Mouse (Mus musculus): ENCODE results near the gene Btnl6. TPM values are rescaled to one million over a fixed set of nuclear protein-coding genes. Genes with fewer than 3 reads are reported as not detected.
"Not testable (repeated sequence)": the region's sequence is repeated elsewhere in the genome, so short reads cannot be mapped to it uniquely, and the experiment has no call there.

Gene Btnl6
- polyA plus RNA-seq, 1 experiment from 2014 or later: not detected

DNA sequence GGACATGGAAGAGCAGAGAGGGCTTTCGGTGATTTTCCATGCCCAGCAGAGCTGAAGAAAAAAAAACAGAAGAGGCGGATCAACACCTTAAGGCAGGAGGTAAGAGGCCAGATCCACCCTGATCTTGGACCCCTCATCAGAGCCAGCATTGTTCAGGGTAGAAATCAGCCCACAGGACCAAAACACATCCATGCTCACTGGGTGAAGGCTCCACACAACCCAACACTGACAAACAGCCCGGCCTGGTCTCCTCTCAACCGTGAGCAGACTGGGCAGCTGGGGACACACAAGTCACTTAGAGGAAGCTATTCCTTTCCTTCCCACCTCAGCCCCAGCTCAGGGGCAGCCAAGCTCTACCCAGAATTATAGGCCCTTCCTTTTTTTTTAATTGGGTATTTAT, 30.4 kb upstream of the Btnl6 start:
- Histone ChIP-seq H3K27ac (no peak overlapping the region), H3K4me3 (no peak overlapping the region), H3K36me3 (no peaks in the 10 kb centered on the region), H3K4me1 (no peaks in the 10 kb centered on the region), H3K27me3 (ENCODE audit: low read depth, poor library complexity, severe bottlenecking) (no peaks in the 10 kb centered on the region), H3K9me3 (replicated peaks) (no peaks in the 10 kb centered on the region)
- WGBS: 91% methylated on average over 4 of the region's 4 CpGs
- no peak for DNase-seq (ENCODE audit: low spot score)

DNA sequence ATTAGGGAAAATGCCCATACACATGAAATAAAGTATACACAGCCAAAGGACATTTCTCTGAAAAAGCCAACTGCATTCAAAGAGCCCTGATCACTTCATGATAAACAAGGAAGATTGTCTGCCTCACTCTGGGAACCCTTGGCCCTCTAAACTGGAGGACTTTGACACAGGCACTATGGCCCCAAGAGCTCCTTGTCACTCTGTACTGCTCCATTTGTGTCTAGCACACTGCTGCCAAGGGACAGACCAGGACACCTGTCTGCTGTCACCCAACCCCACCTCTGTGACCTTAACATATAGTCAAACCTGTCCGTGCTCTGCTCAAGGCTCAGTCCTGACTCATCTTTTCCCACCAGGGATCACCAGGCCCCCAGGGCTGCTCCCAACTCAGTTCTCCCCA, 29.6 kb upstream of the Btnl6 start:
- Histone ChIP-seq H3K4me1 (no peaks in the 10 kb centered on the region), H3K9me3 (replicated peaks) (no peaks in the 10 kb centered on the region), H3K27ac (no peak overlapping the region), H3K27me3 (ENCODE audit: low read depth, poor library complexity, severe bottlenecking) (no peaks in the 10 kb centered on the region), H3K36me3 (no peaks in the 10 kb centered on the region), H3K4me3 (no peak overlapping the region)
- 93% methylated on average over 1 of the region's 1 CpGs for WGBS
- DNase-seq (ENCODE audit: low spot score): no peak

DNA sequence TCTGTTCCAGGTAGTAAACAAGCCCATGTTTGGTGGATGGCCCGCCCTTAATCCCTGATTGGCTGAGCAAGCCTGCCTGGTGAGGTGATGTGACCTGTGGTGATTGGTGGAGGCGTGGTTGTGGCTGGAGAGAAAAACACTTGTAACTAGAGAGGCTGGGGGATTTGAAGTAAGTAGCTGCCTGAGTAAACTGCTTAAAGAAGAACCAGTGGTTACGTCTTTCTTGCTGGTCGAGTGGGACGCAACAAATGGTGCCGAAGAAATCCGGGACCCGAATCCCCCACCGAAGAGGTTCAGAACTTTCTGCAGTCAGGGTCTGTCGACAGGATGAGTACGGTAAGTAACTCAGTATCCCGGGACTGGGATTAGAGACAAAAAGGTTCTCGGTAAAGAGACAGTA, 26.4 kb upstream of the Btnl6 start:
- not testable (repeated sequence) for H3K27ac ChIP-seq; DNase-seq (ENCODE audit: low spot score); H3K4me1 ChIP-seq; H3K9me3 ChIP-seq (replicated peaks); H3K36me3 ChIP-seq; H3K27me3 ChIP-seq (ENCODE audit: low read depth, poor library complexity, severe bottlenecking); H3K4me3 ChIP-seq
- 95% methylated on average over 13 of the region's 13 CpGs for WGBS

DNA sequence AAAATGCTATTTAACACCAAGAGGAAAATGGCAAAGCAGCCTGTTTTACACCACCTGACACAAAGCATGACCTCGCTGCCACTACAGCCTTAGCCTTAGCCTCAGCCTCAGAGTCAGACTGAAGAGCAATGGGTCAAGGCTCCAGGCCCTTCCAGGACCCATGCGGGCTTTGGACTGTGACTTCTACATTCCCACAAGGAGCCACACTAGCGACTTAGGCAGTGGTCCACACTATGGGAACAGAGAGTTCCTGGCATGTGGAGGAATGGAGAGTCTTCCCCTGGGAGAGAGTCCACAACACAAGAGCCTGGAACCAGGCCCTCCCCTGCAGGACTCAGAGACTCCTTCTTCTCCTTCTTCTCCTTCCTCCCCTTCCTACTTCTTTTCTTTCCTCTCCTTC, 15.5 kb upstream of the Btnl6 start:
- no peak for DNase-seq (ENCODE audit: low spot score)
- WGBS: 86% methylated on average over 3 of the region's 3 CpGs
- no peaks in the 10 kb centered on the region for H3K36me3 ChIP-seq

DNA sequence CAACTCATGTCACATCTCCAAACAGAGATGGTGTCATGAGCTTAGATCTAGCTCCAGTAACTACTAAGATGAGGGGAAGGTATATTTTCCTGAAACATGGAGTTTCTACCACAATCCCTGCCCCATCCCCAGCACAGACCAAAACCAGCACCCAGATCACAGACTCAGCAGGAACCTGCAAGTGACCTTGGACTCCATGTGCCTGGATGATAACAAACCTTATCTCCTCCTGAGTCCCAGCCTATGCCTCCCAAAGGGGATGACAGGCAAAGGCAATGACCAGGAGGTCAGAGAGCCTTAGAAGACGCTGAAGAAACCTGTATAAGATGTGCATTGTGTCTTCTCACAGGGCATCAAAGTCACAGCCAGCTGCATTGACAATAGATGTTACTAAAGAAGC, 1.8 kb upstream of the Btnl6 start:
- no peaks in the 10 kb centered on the region for H3K9me3 ChIP-seq (replicated peaks)
- 62% methylated on average over 1 of the region's 1 CpGs for WGBS
- H3K27me3 ChIP-seq (ENCODE audit: low read depth, poor library complexity, severe bottlenecking): no peaks in the 10 kb centered on the region
- H3K4me1 ChIP-seq: no peaks in the 10 kb centered on the region
- H3K4me3 ChIP-seq: no peak overlapping the region
- no peak overlapping the region for H3K27ac ChIP-seq
- H3K36me3 ChIP-seq: no peaks in the 10 kb centered on the region
- DNase-seq (ENCODE audit: low spot score): no peak

More for the DNA sequence above, 15.5 kb upstream of the Btnl6 start:
- Histone ChIP-seq H3K4me3 (no peak overlapping the region), H3K27ac (no peak overlapping the region), H3K27me3 (ENCODE audit: low read depth, poor library complexity, severe bottlenecking) (no peaks in the 10 kb centered on the region), H3K9me3 (replicated peaks) (no peaks in the 10 kb centered on the region), H3K4me1 (no peaks in the 10 kb centered on the region)

DNA sequence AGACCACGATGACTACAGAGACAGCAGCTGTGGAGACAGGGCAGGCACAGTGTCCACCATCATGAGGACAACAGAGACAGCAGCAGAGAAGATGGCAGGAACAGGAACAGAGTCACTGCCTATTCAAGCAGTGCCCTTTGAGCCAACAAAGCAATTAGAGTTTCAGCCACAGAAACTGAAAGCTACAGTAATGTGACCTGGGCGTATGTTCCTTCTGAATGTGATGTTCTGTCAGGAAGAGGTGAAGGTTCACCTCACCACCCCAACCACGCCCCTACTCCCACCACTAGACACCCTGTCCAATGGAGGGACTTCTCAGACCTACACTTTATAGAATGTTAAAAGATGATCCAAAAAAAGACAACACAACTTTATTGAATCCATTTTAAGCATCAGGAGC, 1.4 kb upstream of the Btnl6 start:
- not testable (repeated sequence) for H3K36me3 ChIP-seq; H3K4me3 ChIP-seq; H3K9me3 ChIP-seq (replicated peaks); H3K27me3 ChIP-seq (ENCODE audit: low read depth, poor library complexity, severe bottlenecking); H3K27ac ChIP-seq; H3K4me1 ChIP-seq; DNase-seq (ENCODE audit: low spot score)
- 71% methylated on average over 3 of the region's 3 CpGs for WGBS

DNA sequence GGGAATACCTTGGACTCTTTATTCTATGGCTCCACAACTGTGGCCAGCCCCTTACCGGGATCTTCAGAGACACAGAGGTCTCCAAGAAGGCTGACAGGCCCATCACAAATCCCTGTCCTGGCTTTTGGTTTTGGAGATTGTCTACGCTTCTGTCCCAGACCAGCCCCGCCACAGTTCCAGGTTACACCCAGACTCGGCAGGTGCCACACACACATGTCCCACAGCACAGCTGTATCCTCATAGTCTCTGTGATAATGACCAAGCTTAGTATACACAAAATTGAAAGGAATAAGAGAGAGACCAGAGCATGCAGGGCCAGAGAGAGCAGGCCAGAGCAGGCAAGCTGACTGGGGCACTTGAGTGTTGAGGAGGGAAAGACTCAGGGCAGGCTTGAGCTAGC, 643 bp upstream of the Btnl6 start:
- H3K36me3 ChIP-seq: no peaks in the 10 kb centered on the region
- no peaks in the 10 kb centered on the region for H3K4me1 ChIP-seq
- no peaks in the 10 kb centered on the region for H3K27me3 ChIP-seq (ENCODE audit: low read depth, poor library complexity, severe bottlenecking)
- no peaks in the 10 kb centered on the region for H3K9me3 ChIP-seq (replicated peaks)
- WGBS: 89% methylated on average over 4 of the region's 4 CpGs
- DNase-seq (ENCODE audit: low spot score): no peak
- H3K27ac ChIP-seq: no peak overlapping the region
- no peak overlapping the region for H3K4me3 ChIP-seq

DNA sequence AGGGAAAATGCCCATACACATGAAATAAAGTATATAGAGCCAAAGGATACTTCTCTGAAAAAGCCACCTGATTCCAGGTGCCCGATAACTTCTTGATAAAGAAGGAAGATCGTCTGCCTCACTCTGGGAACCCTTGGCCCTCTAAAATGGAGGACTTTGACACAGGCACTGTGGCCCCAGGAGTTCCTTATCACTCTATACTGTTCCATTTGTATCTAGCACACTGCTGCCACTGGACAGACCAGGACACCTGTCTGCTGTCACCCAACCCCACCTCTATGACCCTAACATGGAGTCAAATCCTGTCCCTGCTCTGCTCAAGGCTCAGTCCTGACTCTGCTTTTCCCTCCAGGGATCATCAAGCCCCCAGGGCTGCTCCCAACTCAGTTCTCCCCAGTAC, 638 bp downstream of the Btnl6 start:
- Histone ChIP-seq H3K36me3 (no peaks in the 10 kb centered on the region), H3K4me1 (no peaks in the 10 kb centered on the region), H3K9me3 (replicated peaks) (no peaks in the 10 kb centered on the region), H3K27ac (no peak overlapping the region), H3K27me3 (ENCODE audit: low read depth, poor library complexity, severe bottlenecking) (no peaks in the 10 kb centered on the region), H3K4me3 (no peak overlapping the region)
- DNase-seq (ENCODE audit: low spot score): no peak
- 85% methylated on average over 2 of the region's 2 CpGs for WGBS

DNA sequence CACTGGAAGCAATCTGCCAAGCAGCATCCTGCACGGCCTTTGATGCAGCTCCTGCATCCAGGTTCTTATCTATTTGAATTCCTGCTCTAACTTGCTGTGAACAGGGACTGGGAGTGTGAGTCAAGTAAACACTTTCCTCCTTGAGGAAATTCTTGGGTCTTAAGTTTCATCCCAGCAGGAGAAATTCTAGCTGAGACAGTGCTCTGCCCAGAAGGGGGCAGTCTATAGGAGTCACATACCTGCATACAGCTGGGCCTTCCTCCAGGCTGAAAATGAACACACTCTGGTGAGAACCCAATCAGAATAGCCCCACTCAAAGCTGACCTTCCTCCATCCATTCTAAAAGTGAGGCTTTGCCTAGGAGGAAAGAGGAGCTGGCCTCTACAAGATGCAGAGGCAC, 5.4 kb downstream of the Btnl6 start:
- DNase-seq (ENCODE audit: low spot score): not testable (repeated sequence)

DNA sequence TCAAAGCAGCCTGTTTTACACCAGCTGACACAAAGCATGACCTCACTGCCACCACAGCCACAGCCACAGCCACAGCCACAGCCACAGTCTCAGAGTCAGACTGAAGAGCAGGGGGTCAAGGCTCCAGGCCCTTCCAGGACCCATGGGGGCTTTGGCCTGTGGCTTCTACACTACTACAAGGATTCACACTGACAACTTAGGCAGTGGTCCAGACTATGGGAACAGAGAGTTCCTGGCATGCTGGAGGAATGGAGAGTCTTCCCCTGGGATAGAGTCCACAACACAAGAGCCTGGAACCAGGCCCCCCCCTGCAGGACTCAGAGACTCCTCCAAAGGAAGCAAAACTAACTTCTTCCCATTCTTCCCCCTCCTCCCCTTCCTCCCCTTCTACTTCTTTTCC, 9.6 kb downstream of the Btnl6 start:
- no peaks in the 10 kb centered on the region for H3K36me3 ChIP-seq
- H3K27me3 ChIP-seq (ENCODE audit: low read depth, poor library complexity, severe bottlenecking): no peaks in the 10 kb centered on the region
- H3K9me3 ChIP-seq (replicated peaks): no peaks in the 10 kb centered on the region
- no peak for DNase-seq (ENCODE audit: low spot score)
- H3K4me1 ChIP-seq: no peaks in the 10 kb centered on the region
- H3K27ac ChIP-seq: no peak overlapping the region
- no peak overlapping the region for H3K4me3 ChIP-seq

More for the DNA sequence above, 5.4 kb downstream of the Btnl6 start:
- H3K9me3 ChIP-seq (replicated peaks); H3K4me3 ChIP-seq; H3K27me3 ChIP-seq (ENCODE audit: low read depth, poor library complexity, severe bottlenecking); H3K27ac ChIP-seq; H3K36me3 ChIP-seq; H3K4me1 ChIP-seq: not testable (repeated sequence)
- 69% methylated on average over 1 of the region's 1 CpGs for WGBS

DNA sequence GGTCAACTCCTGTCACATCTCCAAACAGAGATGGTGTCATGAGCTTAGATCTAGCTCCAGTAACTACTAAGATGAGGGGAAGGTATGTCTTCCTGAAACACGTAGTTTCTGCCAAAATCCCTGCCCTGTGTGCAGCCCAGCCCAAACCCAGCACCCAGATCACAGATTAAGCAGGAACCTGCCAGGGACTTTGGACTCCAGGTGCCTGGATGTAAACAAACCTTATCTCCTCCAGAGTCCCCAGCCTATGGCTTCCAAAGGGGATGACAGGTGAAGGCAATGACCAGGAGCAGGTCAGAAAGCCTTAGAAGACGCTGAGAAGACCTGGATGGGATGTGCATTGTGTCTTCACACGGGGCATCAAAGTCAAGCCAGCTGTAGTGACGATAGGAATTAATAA, 19.4 kb downstream of the Btnl6 start:
- not testable (repeated sequence) for H3K36me3 ChIP-seq; DNase-seq (ENCODE audit: low spot score); H3K4me3 ChIP-seq; H3K27me3 ChIP-seq (ENCODE audit: low read depth, poor library complexity, severe bottlenecking); H3K27ac ChIP-seq; H3K4me1 ChIP-seq; H3K9me3 ChIP-seq (replicated peaks)
- 81% methylated on average over 4 of the region's 4 CpGs for WGBS

DNA sequence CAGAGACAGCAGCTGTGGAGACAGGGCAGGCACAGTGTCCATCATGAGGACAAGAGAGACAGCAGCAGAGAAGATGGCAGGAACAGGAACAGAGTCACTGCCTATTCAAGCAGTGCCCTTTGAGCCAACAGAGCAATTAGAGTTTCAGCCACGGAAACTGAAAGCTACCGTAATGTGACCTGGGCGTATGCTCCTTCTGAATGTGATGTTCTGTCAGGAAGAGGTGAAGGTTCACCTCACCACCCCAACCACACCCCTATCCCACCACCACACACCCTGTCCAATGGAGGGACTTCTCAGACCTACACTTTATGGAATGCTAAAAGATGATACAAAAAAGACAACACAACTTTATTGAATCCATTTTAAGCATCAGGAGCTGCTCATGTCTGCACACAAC, 19.8 kb downstream of the Btnl6 start:
- WGBS: 88% methylated on average over 3 of the region's 3 CpGs
- H3K9me3 ChIP-seq (replicated peaks); H3K36me3 ChIP-seq; H3K27ac ChIP-seq; H3K27me3 ChIP-seq (ENCODE audit: low read depth, poor library complexity, severe bottlenecking); H3K4me3 ChIP-seq; H3K4me1 ChIP-seq; DNase-seq (ENCODE audit: low spot score): not testable (repeated sequence)

DNA sequence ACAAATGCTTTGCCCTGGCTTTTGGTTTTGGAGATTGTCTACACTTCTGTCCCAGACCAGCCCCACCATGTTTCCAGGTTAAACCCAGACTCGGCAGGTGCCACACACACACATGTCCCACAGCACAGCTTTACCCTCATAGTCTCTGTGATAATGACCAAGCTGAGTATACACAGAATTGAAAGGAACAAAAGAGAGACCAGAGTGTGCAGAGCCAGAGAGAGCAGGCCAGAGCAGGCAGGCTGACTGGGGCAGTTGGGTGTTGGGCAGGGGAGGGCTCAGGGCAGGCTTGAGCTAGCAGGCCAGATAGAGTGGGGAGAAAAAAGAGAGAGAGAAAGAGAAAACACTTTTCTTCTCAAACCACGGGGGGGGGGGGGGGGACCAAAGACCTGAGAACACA, 20.6 kb downstream of the Btnl6 start:
- H3K27ac ChIP-seq: no peak overlapping the region
- DNase-seq (ENCODE audit: low spot score): no peak
- H3K27me3 ChIP-seq (ENCODE audit: low read depth, poor library complexity, severe bottlenecking): no peaks in the 10 kb centered on the region
- WGBS: 90% methylated on average over 1 of the region's 2 CpGs
- H3K9me3 ChIP-seq (replicated peaks): no peaks in the 10 kb centered on the region
- H3K4me3 ChIP-seq: no peak overlapping the region
- no peaks in the 10 kb centered on the region for H3K36me3 ChIP-seq
- peaks cover 5% of the 10 kb centered on the region; the same call in 1 of the 2 replicates for H3K4me1 ChIP-seq

DNA sequence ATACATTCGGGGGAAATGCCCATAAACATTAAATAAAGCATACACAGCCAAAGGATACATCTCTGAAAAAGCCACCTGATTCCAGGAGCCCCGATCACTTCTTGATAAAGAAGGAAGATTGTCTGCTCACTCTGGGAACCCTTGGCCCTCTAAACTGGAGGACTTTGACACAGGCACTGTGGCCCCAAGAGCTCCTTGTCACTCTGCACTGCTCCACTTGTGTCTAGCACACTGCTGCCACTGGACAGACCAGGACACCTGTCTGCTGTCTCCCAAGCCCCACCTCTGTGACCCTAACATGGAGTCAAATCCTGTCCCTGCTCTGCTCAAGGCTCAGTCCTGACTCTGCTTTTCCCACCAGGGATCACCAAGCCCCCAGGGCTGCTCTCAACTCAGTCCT, 22.0 kb downstream of the Btnl6 start:
- not testable (repeated sequence) for H3K4me1 ChIP-seq; H3K9me3 ChIP-seq (replicated peaks); H3K4me3 ChIP-seq; H3K27me3 ChIP-seq (ENCODE audit: low read depth, poor library complexity, severe bottlenecking); H3K36me3 ChIP-seq; DNase-seq (ENCODE audit: low spot score); H3K27ac ChIP-seq
- 89% methylated on average over 2 of the region's 2 CpGs for WGBS
